Mouse (Mus musculus) liver, embryonic 14.5 days (tissue): ENCODE results near the gene Tbc1d16.

Experiments
- CTCF ChIP-seq: IDR thresholded peaks from 2 replicates; pipeline ENCODE4 v1.5.1; 2016; ENCODE audit warnings: antibody characterized with exemption, low read depth, control low read depth
- EP300 ChIP-seq: IDR thresholded peaks from 2 replicates; pipeline ENCODE4 v1.6.1; 2016; ENCODE audit warnings: antibody characterized with exemption, low read depth

DNA sequence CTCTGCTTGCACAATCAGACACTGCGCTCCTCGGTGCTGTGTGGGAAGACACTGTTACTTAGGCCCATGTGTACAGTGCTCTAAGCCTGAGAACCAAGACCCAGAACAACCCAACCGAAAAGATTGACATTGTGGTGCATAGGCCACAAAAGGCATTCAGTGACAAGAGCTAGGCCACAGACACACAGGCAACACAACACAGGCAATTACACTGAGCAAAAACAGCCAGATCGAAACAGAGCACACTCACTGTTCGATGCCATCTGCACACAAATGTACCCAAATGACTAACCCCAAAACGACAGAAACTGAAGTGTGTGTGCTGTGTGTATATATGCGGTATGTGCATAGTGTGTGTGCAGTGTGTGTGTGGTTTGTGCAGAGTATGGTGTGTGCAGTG lies 63.9 kb downstream of the Tbc1d16 start:
- TF ChIP-seq CTCF (no peak), EP300 (no peak)
